Mouse (Mus musculus) neural tube, embryonic 13.5 days (tissue): Measurements from ENCODE around the gene 1700123O20Rik. TPM values are rescaled to one million over a fixed set of nuclear protein-coding genes. Genes with fewer than 3 reads are reported as not detected.

Source experiments
- ATAC-seq: fragments of 200-750 bp; cut with Nextera tagmentation; 2 replicates; pipeline ENCODE4 v1.8.0; 2017; ENCODE audit warnings: low read depth, mild to moderate bottlenecking, moderate TSS enrichment, moderate library complexity
- H3K27ac ChIP-seq: fragments of 300-500 bp; sonication (generic); replicated peaks from 2 replicates; pipeline ENCODE4 v1.5.1; 2015; ENCODE audit warnings: moderate library complexity, mild to moderate bottlenecking, inconsistent platforms
- H3K27me3 ChIP-seq: fragments of 300-500 bp; sonication (generic); 2 replicates; pipeline ENCODE4 v1.6.1; 2015; ENCODE audit warnings: mild to moderate bottlenecking, inconsistent platforms
- H3K36me3 ChIP-seq: fragments of 300-500 bp; sonication (generic); 2 replicates; pipeline ENCODE4 v1.6.1; 2015; ENCODE audit warnings: mild to moderate bottlenecking, inconsistent platforms
- H3K4me1 ChIP-seq: fragments of 300-500 bp; sonication (generic); replicated peaks from 2 replicates; pipeline ENCODE4 v1.6.1; 2015; ENCODE audit warnings: inconsistent platforms
- H3K4me2 ChIP-seq: fragments of 300-500 bp; sonication (generic); 2 replicates; pipeline ENCODE4 v1.6.1; 2015; ENCODE audit warnings: inconsistent platforms, mild to moderate bottlenecking, moderate library complexity
- H3K4me3 ChIP-seq: fragments of 300-500 bp; sonication (generic); 2 replicates; pipeline ENCODE4 v1.5.1; 2015; ENCODE audit warnings: mild to moderate bottlenecking, inconsistent platforms
- H3K9ac ChIP-seq: fragments of 300-500 bp; sonication (generic); 2 replicates; pipeline ENCODE4 v1.6.1; 2015; ENCODE audit warnings: moderate library complexity, mild to moderate bottlenecking, inconsistent platforms
- H3K9me3 ChIP-seq: fragments of 300-500 bp; sonication (generic); 2 replicates; pipeline ENCODE4 v1.6.1; 2016; ENCODE audit warnings: inconsistent platforms
- WGBS: fragments of 180-500 bp; shearing (Covaris S2); methylation state at CpG from one replicate; pipeline ENCODE4 v1.1.7; 2015; 5-methylcytosine and 5-hydroxymethylcytosine counted together
- polyA plus RNA-seq: library from polyadenylated mRNA; unstranded; fragments of >200 nt; fragmentation: Nextera tagmentation; extraction: Ambion mirVana; gene quantifications from 2 replicates; pipeline ENCODE4 v1.2.1, GENCODE M21; 2015

Gene 1700123O20Rik
- polyA plus RNA-seq, 1 experiment from 2014 or later: 90.6 TPM

DNA sequence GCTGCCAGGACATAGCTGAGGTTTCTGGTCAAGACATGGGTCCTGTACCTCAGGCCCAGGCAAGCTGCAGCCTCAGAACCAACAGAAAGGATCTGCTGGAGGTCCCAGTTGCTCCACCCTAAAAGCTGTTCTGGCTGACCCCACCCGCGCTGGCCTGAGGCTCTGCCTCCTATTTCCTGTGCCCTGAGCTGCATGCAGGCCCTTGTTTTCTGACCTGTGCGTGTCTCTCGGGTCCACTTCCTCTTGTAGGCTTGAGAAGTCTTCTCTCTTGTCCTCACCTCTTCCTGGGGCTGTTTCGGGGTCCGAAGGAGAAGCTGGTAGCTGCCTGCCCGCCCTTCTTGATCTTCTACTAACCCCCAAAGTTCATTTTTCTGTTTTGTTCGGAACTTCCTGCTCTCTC, 26.8 kb downstream of the 1700123O20Rik start:
- 80% methylated on average over 8 of the region's 8 CpGs for WGBS
- Histone ChIP-seq H3K4me3 (no peak overlapping the region), H3K36me3 (no peaks in the 10 kb centered on the region), H3K9me3 (no peaks in the 10 kb centered on the region), H3K27ac (no peak overlapping the region), H3K27me3 (no peaks in the 10 kb centered on the region), H3K4me1 (peaks cover 9% of the 10 kb centered on the region), H3K9ac (no peak overlapping the region), H3K4me2 (no peak overlapping the region)
- no peak for ATAC-seq

DNA sequence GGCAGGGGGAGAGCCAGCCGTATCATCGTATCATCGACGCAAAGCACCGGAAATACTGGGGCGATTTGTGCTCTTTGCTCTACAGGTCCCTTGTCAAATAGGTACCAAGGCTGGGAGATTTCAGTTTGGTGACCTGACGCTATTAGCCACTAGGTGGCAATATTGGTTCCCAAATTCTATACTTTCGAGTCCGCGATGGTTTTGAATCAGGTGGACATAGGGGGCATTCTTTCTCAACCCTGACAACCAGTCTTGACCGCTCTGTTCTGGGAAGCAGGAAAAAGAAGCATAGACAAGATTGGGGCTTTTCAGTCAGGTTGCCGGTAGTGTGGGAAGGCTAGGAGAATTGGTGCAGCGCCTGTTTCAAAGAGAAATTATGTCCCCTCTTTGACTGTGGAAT, 28.1 kb downstream of the 1700123O20Rik start:
- H3K27me3 ChIP-seq: no peaks in the 10 kb centered on the region
- peak; percentile 76 for ATAC-seq

DNA sequence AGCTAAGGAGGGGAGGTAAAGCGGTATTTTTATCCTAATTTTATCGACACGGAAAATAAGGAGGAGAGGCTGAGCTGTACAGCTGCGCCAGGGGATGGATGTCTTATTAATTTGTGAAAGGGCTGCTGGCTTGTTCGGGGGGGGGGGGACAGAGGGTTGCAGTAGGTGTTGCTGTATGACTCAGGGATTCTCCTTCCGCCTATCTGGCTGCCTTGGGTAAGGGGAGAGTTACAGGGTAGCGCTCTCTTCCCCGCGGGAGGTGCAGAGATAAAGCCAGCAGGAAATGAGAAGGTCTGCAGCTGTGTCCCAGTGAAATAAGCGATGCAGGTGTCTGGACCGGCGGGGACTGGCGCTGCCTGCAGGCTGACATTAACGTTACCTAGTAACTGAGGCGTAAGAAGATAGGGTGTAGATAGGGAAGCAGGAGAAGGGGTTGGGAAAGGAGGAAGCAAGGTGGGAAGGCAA, 28.6 kb downstream of the 1700123O20Rik start:
- H3K4me1 ChIP-seq: peaks cover 9% of the 10 kb centered on the region
- H3K4me3 ChIP-seq: peak overlapping the region; percentile 41
- no peaks in the 10 kb centered on the region for H3K36me3 ChIP-seq
- WGBS: 2% methylated on average over 15 of the region's 15 CpGs
- ATAC-seq: peak; percentile 80
- no peaks in the 10 kb centered on the region for H3K9me3 ChIP-seq
- H3K27ac ChIP-seq: peak overlapping the region; percentile 64
- H3K9ac ChIP-seq: peak overlapping the region; percentile 70
- H3K4me2 ChIP-seq: peak overlapping the region; percentile 77
- H3K27me3 ChIP-seq: no peaks in the 10 kb centered on the region

More for the DNA sequence above, 28.1 kb downstream of the 1700123O20Rik start:
- Histone ChIP-seq H3K36me3 (no peaks in the 10 kb centered on the region), H3K4me2 (peak overlapping the region; percentile 77), H3K4me1 (peaks cover 9% of the 10 kb centered on the region), H3K9ac (peak overlapping the region; percentile 70), H3K9me3 (no peaks in the 10 kb centered on the region), H3K27ac (peak overlapping the region; percentile 64), H3K4me3 (peak overlapping the region; percentile 41)
- WGBS: 2% methylated on average over 13 of the region's 13 CpGs

DNA sequence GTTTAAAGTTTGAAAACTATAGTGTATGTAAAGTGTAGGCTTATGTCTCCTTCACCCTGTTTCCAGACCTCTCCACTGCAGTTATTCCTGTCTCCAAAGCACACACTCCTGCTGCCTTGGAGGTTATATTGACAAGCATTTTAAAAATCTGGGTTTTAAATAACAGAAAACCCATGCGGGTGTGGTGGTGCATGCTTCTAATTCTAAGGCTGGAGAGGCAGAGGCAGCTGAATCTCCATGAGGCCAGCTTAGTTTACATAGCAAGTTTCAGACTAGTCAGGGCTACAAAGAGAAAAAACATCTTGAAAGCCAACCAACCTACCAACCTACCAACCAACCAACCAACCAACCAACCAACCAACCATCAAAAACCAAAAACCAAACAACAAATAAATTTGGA, 29.4 kb downstream of the 1700123O20Rik start:
- H3K27me3 ChIP-seq: no peaks in the 10 kb centered on the region
- peaks cover 9% of the 10 kb centered on the region for H3K4me1 ChIP-seq
- no peaks in the 10 kb centered on the region for H3K9me3 ChIP-seq
- H3K27ac ChIP-seq: peak overlapping the region; percentile 64; the same call in 1 of the 2 replicates
- H3K36me3 ChIP-seq: no peaks in the 10 kb centered on the region
- WGBS: 68% methylated on average over 1 of the region's 1 CpGs
- ATAC-seq: no peak
- H3K9ac ChIP-seq: no peak overlapping the region
- peak overlapping the region; percentile 77 for H3K4me2 ChIP-seq
- no peak overlapping the region; the same call in 1 of the 2 replicates for H3K4me3 ChIP-seq

DNA sequence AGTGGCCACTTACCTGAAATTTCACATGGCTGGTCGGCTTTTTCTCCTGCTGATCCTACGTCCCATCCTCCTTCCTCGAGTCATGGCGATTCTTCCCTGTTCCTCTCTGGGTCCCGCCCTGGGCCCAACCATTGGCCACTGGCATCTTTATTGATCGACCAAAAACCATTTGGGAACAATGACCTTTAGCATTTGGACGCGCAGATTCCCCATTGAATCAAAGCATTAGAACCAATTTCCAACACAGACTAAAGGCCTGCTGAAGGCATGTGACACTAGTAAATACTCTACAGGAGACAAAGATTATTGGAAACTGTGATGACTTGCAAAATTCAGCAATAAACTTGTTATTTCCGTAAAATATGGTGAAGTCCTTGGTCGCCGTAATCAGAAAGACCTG, 34.0 kb downstream of the 1700123O20Rik start:
- Histone ChIP-seq H3K4me1 (peaks cover 4% of the 10 kb centered on the region), H3K4me3 (no peak overlapping the region), H3K27me3 (no peaks in the 10 kb centered on the region), H3K9me3 (no peaks in the 10 kb centered on the region), H3K9ac (no peak overlapping the region), H3K27ac (no peak overlapping the region), H3K36me3 (no peaks in the 10 kb centered on the region), H3K4me2 (no peak overlapping the region)
- 89% methylated on average over 11 of the region's 11 CpGs for WGBS
- no peak for ATAC-seq

DNA sequence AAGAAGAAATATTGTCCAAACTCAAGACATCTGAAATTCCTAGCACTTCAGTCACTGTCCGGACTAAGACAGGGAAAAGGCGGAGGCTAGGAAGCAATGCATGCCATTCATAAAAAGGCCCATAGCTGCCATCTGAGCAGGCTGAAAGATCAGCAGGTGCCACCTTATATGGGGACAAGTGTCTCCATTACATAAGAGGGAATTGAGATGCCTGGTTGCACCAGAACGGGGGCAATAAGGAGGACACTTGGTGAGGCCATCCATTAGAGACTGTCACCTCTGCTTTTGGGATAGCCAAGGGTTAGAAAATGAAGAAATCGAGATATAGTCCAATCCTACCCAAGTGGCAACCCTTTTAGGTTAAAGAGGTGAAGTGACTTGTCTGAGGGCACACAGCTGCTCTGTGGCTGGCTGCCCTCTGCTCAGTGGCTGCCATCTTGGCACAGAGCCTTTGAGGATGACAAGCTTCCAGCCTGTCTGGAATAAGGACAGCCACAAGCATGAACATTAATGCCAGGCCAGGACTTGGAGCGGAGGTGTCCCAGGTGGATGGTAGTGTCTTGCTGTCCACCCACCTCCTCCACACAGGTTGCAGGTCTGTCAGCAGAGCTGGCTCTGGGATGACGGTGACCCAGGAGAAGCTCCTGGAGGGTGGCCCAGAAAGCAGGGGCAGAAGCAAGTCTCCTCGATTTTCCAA, 34.8 kb downstream of the 1700123O20Rik start:
- no peak overlapping the region for H3K4me3 ChIP-seq
- H3K27me3 ChIP-seq: no peaks in the 10 kb centered on the region
- no peak for ATAC-seq
- 96% methylated on average over 7 of the region's 7 CpGs for WGBS
- no peak overlapping the region for H3K27ac ChIP-seq
- H3K4me1 ChIP-seq: no peaks in the 10 kb centered on the region
- no peaks in the 10 kb centered on the region for H3K36me3 ChIP-seq
- H3K9me3 ChIP-seq: no peaks in the 10 kb centered on the region
- no peak overlapping the region for H3K4me2 ChIP-seq
- H3K9ac ChIP-seq: no peak overlapping the region

DNA sequence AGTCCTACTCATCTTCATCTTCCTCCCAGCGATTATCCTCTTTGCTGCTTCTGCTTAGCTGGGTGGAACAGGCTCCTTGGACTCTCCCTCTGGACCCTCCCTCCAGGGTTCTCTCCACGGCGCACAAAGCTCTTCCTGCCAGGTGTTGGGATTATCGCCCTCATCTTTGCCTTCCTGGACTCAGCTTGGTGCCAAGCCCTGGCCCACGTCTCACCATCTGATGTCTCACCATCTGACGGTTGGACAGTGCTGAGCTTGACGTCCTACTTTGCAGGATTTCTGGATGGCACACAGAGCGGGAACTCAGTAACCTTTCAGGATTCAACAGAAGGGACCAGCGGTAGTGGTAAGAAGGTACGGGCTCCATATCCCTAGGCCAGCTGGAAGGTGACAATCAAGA, 35.7 kb downstream of the 1700123O20Rik start:
- WGBS: 82% methylated on average over 10 of the region's 10 CpGs
- H3K27ac ChIP-seq: no peak overlapping the region
- H3K27me3 ChIP-seq: no peaks in the 10 kb centered on the region
- H3K4me2 ChIP-seq: no peak overlapping the region
- H3K9ac ChIP-seq: no peak overlapping the region
- ATAC-seq: no peak
- no peaks in the 10 kb centered on the region for H3K4me1 ChIP-seq
- no peaks in the 10 kb centered on the region for H3K9me3 ChIP-seq
- H3K4me3 ChIP-seq: no peak overlapping the region
- H3K36me3 ChIP-seq: no peaks in the 10 kb centered on the region

DNA sequence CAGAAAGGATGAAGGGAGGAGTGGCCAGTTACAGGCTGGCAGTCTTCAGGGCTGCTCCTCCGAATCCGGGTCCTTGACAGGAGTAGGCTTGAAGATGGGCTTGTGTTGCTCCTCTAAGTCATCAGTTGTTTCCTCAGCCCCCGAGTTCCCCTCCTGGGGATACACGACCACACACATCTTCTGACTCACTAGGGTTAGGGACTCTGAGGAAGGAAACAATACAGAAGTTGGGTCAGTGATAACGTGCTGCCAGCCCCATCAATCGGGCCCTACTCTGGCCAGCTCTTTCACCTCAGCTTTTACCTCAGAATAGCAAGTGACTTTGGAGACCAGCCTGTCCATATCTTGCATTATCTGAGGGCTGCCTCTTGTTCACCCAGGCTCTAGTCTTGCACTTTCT, 38.0 kb downstream of the 1700123O20Rik start:
- no peak overlapping the region for H3K27ac ChIP-seq
- no peak overlapping the region for H3K9ac ChIP-seq
- no peaks in the 10 kb centered on the region for H3K9me3 ChIP-seq
- H3K4me1 ChIP-seq: no peaks in the 10 kb centered on the region
- no peaks in the 10 kb centered on the region for H3K27me3 ChIP-seq
- no peak overlapping the region for H3K4me2 ChIP-seq
- no peak for ATAC-seq
- no peak overlapping the region for H3K4me3 ChIP-seq
- no peaks in the 10 kb centered on the region for H3K36me3 ChIP-seq
- 85% methylated on average over 6 of the region's 6 CpGs for WGBS

DNA sequence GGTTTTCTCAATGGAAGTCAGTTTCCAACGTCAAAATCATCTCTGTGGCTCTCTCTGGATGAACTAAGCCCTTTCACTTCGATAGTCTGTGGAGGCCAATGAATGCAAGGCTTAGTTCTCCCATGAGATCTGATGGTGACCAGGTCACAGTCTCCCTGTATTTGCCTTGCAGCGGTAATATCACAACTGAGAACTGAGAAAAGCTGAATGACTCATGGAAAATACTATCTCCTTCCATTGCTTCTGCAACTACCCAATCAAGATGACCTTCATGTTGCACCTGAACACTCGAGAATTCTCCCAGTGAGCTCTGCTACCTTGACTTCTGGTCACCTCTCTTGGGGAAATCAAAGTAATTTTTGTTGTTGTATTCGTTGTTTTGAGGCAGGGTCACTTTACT, 41.5 kb downstream of the 1700123O20Rik start:
- no peak for ATAC-seq
- H3K4me1 ChIP-seq: no peaks in the 10 kb centered on the region
- no peak overlapping the region for H3K27ac ChIP-seq
- no peak overlapping the region for H3K4me2 ChIP-seq
- no peak overlapping the region for H3K4me3 ChIP-seq
- no peaks in the 10 kb centered on the region for H3K36me3 ChIP-seq
- H3K9ac ChIP-seq: no peak overlapping the region
- no peaks in the 10 kb centered on the region for H3K27me3 ChIP-seq
- WGBS: 79% methylated on average over 5 of the region's 5 CpGs
- H3K9me3 ChIP-seq: no peaks in the 10 kb centered on the region

DNA sequence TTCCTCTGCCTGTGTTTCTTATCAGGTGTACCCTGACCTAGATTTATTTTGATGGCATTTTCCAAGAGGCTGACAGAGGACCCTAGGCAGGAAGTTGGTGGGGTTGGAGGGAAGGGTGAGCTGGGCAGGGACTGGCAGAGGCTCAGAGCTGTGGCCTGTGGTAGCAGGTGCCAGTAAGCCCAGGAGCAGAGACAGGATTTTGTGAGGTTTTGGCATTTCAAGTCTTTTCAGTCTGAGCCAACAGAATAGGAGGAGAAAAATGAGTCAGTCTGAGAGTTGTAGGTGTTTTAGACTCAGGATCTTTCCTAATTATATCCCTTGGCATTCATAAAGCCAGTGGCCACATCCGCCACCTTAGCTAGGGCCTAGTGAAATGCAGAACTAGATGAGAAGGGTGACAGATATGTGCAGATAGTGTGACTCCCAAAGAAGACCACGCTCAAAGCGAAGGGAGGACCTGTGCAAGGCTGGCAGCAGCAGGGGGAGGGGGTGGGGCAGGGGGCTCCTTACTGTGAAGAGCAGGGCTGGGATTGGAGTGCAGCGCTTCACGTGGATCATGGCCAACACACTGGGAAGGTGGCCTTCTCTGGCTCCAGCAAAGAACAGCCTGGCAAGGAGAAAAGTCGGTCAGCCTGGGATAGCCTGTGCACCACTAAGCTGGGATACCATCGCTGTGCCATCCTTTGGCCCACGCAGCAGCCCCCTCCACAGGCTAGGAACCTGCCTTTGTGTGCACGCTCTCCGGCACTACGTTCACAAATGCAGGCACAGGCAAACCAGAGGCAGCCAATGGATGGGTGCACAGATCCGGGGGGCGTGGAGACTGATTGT, 43.0 kb downstream of the 1700123O20Rik start:
- Histone ChIP-seq H3K9me3 (no peaks in the 10 kb centered on the region), H3K4me2 (no peak overlapping the region), H3K9ac (no peak overlapping the region), H3K27me3 (no peaks in the 10 kb centered on the region), H3K27ac (no peak overlapping the region), H3K36me3 (no peaks in the 10 kb centered on the region), H3K4me3 (no peak overlapping the region), H3K4me1 (no peaks in the 10 kb centered on the region)
- 79% methylated on average over 13 of the region's 13 CpGs for WGBS
- no peak for ATAC-seq

DNA sequence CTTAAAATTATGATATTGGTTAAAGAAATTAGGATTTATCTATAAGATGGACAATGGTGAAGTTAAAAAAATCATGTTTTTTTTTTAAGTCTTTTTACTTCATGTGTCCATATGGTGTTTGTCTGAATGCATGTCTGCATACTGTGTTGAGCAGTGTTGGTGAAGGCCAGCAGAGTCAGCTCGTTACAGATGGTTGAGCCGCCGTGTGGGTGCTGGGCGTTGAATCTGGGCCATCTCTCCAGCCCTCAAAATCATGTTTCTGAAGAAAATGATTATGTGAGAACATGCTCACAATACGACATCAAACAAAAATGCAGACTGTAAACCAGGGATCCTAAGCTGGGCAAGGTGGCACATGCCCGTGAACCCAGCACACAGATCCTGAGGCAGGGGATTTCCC, 44.3 kb downstream of the 1700123O20Rik start:
- 94% methylated on average over 6 of the region's 6 CpGs for whole genome bisulfite sequencing
- H3K4me2 ChIP-seq: no peak overlapping the region
- H3K27ac ChIP-seq: no peak overlapping the region
- no peak for ATAC-seq
- H3K27me3 ChIP-seq: no peaks in the 10 kb centered on the region
- H3K4me3 ChIP-seq: no peak overlapping the region
- no peaks in the 10 kb centered on the region for H3K4me1 ChIP-seq
- H3K9me3 ChIP-seq: no peaks in the 10 kb centered on the region
- H3K36me3 ChIP-seq: no peaks in the 10 kb centered on the region
- H3K9ac ChIP-seq: no peak overlapping the region

DNA sequence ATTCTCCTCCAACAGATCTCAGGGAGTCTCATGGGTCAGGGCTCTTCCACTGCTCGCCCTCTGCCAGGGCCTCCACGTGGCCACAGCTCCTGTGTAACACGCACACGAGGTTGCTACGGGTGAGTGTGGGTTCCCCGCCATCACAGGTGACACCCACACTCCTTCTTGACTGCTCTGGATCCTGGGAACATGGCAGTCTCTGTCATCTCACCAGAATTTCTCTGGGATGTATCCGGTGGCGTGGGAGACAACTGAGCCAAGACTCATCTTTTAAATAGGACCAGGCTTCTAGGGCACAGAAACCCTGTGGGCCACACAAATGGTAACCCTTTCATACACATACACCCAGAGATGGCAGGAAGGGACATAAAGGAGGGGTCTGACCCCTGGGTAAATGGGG, 46.2 kb downstream of the 1700123O20Rik start:
- Histone ChIP-seq H3K4me3 (no peak overlapping the region), H3K27ac (no peak overlapping the region), H3K4me2 (no peak overlapping the region), H3K9me3 (no peaks in the 10 kb centered on the region), H3K27me3 (no peaks in the 10 kb centered on the region), H3K9ac (no peak overlapping the region), H3K4me1 (peaks cover 10% of the 10 kb centered on the region), H3K36me3 (no peaks in the 10 kb centered on the region)
- WGBS: 89% methylated on average over 8 of the region's 8 CpGs
- ATAC-seq: no peak
